Mouse (Mus musculus): Measurements from ENCODE around the gene Lrrc74a.

Gene Lrrc74a

DNA sequence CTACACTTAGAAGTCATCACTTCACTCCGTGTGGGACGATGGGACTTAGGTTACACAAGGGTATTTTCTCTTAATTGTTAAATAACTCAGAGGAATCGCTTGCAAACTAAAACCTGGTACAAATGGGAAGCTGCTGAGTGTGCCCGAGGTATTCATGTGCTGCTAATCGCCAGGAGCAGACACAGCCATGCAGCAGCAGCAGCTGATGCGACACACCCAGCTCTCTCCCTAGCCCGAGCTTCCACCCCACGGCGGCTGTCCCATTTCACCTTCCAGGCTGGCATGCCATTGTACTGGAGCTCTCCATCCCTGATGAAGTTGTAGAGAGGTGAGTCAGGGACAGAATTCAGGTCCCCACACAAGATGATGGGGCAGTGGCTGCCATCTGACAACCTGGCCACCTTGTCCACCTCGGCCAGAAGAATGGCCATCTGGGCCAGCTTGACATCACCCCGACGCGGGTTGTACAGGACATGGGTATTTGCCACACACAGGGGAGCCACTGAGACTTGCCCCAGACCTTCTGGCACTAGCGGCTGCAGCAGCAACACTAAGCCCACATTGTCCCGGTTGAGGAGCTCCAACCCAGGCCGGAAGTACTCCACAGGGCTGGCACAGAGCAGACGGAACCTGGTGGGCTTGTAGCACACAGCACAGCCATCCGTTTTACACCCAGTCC is 14.1 kb upstream of the Lrrc74a start:
- no peak for DNase-seq

DNA sequence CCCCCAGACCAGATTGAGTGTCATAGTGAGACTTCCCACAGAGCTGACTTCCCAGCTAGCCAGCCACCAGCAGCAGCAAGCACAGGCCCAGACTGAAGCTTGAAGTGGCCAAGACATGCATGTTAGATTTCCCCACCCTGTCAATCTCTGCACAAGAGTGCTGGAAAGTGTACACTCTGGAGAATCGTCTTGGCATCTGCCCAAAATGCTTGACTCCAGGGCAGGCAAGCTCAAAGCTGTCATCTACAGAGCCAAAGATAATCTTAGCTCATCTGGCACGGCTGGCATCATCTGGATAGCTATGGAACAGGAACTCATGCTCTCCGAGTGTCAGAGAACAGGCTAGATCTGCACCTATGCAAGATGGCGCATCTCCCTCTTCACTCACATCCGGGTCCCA is 12.7 kb upstream of the Lrrc74a start:
- DNase-seq: no peak

DNA sequence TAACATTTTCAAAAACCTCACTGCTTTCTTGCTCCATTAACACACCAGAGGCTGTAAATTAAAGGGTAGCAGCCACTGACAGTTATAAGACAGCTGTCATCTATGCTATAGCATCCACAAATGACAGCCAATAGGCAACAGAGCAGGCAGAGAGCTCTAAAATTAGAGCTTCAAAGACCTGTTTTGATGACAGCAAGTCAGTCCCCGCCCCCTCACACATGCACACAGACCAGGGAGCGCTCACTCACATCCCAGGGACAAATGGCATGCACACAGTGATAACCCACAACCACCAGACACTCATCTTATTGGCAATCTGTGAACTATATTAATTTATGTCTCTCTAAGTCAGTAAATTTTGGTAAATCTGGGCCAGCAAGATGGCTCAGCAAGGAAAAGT is 9.9 kb upstream of the Lrrc74a start:
- no peak for DNase-seq

DNA sequence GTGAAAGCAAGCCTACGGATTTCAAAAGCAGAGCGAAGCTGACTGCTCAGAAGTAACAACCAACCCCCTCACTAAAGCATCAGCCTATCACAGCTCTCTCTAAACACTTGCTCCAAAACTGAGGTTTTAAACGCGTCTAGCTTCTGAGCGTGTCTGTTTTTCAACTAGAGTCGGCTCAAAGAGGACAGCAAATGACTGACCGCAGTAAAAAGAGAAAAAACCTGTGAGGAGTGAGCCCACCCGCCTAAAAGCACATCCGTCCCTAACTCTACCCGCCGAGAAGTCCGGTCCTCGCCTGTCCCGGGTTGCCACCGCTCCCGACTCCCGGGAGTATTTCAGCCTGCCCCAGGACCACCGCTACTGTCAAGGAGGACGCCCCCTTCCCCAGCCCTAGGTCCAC is 8.5 kb upstream of the Lrrc74a start:
- peak; percentile 8 for DNase-seq

DNA sequence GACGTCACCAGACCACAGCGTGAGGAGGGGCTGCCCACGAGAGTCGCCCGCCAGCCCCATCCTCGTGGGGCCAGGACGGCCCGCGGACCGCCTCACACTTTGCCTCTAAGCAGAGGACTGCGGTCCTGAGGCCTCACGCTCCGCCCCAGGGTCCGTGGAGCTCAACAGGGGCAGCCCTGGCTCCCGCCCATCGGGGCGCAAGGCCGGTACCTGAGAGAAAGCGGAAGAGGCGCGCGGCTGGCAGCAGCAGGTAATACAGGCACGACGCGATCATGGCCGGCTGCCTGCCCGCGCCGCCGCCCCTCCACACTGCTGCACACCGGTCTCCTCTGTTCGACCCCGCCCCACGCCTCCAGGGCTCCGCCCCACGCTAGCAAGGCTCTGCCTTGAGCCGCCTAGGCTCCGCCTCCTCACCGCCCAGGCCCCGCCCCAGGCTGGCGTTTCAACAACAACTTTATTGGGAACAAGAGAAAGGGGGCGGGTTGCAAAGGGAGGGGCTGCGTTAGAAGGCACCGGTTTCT is 8.0 kb upstream of the Lrrc74a start, which contains the start of gene Angel1:
Gene Angel1, minus strand, starts transcription at position 341 of the 521 bp plus-strand sequence.
- DNase-seq: peak; percentile 98

DNA sequence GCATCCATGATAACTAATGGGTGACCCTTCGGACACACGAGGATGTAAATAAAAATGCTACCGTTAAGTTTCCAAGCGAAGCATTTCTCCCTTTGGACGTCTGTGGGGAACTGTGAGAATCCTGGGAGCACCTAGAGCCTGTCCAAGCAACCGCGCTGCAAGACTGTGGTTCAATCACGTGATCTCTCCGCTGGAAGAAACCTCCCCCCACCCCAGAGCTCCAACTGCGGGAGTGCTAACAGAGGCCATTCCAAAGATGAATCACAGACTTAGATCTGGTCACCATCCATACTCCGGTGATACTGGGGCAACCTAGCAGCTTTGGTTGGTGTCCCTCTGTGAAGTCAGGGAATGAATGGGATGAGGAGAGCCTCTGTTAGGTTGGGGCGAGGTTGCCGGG is 26.9 kb downstream of the Lrrc74a start:
- no peak for DNase-seq

DNA sequence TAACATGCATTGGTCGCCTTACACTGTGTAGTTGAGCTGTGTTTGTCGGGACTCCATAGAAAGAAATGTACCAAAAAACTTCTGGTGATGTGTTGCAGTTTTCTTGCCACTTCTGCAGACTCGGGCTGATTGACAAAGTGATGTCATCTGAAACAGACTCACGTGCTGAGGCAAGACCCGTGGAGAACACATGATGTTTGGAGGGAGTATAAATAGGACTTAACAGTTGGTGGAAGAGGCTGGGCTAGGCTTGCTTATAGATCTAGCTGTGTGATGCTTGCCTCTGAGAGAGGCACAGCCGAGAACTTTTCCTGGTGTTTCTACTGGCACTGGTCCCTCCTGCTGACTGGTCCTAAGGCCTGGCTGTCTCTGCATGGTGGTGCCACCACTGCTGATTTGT is 29.9 kb downstream of the Lrrc74a start:
- no peak for DNase-seq

DNA sequence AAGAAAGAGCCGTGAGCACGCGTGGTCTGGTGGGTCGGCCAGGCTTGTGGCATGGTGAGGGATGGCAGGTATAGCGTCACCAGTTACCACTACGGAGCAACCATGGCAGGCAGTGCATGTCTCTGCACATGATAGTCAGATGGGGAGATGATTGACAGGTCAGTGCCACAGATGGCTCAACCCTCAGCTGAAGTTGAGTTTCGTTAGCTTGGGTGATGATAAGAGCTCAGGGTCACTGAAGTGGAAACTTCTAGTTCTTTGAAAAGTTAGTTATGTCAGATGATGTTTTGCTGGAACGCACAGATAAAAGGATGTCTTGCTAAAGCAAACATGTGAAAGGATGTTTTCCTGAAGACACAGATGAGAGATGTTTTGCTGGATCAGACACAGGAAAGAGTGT is 32.3 kb downstream of the Lrrc74a start:
- no peak for DNase-seq

DNA sequence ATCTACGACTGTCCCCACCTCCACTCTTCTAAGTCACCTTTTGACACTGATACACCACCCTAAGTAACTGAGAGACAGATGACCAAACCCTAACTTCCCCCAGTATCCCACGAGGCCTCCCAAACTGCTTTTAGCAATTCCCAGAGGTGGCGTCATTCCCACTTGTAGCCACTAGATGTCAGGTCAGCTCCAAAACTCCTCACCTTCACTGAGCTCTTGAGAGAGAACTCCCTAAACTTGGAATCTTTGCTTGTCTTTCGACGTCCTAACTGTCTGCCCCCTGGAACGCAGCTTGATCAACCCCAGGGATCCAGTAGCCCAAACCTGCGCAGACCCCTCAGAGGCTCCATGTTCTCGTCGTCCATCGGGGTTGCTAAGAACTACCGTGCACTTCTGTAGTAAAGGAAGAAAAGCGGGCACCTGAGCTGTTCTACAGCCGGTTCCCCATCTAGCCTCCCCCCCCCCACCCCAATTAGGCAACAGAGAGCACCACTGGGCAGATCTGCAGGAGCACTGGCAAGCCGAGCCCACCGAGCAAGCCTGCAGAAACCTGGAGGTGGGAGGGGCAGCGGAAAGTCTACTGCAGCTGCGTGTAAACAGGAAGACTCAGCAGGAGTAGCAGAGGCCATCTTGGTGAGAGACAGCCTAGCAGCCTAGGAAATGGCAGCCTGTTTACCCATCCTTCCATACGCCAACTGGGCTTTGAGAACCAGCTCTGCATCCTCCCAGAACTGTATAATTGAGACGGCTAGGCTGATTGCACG is 33.9 kb downstream of the Lrrc74a start:
- peak; percentile 77 for DNase-seq

DNA sequence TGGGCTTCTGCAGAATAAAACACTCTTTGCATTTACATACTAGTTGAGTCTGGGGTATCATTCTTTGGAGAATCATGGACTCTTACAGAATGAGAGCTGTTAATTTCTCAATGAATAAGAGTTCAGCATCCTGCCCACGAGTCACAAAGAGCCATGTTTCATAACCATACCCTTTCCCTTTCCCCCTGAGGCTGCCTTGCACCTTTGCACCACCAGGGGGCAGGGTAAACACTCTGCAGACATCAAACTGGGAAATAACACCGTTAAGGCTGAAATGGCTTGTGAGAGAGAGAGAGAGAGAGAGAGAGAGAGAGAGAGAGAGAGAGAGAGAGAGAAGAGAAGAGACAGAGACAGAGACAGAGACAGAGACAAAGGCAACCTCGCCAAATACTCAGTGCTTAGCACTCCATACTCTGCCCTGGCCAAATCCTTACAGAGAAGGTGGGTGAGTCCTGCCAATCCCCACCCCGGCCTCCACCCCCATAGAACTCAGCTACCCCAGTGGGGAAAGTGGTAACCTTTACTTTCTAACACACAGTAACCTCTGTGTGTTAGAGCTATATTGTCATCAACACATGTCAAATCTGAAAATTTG is 34.9 kb downstream of the Lrrc74a start:
- peak; percentile 93 for DNase-seq

DNA sequence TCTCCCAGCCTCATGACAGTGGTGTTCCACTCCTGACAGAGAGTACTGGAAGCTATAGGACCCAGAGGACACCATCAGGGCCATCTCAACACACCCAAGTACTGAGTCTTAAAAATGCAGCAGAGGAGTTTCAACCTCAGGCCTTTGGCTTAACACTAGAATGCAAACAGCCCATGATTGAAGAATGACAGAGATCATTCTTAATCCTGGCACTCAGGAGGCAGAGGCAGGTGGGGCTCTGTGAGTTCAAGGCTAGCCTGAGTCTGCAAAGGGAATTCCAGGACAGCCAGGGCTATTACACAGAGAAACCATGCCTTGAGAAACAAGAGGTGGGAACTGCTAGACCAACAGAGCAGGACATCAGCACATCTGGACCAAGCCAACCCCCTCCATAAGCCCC is 35.6 kb downstream of the Lrrc74a start:
- no peak for DNase-seq

DNA sequence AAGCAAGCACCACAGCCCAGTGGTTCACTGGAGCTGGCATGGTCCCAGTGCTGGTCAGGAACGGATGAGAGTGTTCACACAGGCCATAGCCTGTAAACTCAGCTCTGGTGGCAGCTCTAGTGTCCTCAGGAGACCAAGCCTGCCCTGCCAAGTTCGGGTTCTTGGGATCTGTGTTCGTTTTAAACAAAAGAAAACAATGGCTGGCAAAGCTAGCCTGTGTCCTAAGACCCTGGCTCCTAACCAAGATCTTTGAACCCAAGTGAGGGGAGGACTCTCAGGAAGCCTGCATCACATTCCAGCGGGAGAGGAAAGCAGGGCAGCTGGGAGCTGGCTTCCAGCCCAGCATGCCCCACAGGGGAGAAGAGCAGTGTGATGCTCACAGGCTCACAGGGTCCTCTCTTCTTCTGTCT is 36.1 kb downstream of the Lrrc74a start:
- DNase-seq: peak; percentile 94

DNA sequence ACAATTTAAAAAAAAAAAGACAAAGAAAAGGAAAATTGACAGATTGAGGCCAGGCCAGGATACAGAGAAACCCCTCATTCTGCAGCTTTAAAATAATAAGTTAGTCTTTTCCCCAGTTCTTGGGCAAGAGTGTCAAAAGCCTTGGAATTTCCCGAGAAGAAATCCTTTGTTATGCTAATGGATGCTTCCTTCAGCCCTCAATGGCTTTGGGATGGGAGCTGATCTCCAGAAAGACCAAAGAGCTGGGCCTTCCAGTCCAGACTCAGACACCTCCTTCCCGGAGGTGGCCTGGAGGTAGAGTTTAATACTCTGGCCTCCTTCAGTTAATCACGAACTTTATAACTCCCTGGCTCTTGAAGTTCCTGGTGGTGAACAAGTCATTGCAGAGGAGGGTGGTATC is 36.8 kb downstream of the Lrrc74a start:
- DNase-seq: no peak

DNA sequence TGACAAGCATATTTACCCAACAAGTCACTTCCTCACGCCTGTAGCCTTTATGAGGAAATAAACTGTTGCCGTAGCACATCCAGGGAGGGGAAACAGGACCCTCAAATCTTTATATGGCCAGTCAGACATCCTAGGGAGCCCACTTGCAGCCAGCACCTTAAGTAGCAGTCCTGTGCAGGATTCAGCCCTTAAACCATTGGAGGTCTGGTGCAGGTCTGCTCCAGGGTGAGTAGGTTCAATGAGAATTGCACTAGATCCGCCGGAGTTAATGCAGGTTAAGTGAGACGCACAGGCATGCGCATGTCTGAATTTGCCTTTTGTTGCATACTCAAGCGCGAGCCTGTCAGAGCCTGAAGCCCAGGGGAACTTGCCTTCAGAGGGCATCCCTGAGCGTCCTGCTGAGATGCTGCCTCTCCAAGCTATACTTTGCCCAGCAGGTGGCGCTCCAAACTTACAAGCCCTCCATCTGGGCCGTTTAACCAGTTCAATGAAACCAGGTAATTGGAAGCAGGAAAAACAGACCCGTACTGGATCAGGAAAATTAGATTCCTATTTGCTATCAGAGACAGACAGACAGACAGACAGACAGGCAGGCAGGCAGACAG is 37.8 kb downstream of the Lrrc74a start:
- DNase-seq: peak; percentile 97

DNA sequence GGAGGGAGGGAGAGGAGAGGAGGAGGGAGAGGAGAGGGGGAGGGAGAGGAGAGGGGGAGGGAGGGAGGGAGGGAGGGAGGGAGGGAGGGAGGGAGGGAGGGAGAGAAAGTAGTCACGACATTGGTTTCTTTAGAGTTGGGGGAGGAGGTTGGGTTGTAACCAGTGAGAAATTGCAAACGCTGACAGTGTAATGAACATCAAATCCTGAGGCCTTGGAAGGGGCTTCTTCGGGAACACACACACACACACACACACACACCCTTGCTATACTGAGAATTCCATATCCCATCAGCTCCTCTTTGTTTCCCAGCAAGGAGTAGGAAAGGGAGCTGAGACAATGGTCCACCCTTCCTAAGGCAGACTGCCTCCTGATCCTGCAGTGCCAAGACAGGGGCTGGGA is 38.4 kb downstream of the Lrrc74a start:
- DNase-seq: no peak

DNA sequence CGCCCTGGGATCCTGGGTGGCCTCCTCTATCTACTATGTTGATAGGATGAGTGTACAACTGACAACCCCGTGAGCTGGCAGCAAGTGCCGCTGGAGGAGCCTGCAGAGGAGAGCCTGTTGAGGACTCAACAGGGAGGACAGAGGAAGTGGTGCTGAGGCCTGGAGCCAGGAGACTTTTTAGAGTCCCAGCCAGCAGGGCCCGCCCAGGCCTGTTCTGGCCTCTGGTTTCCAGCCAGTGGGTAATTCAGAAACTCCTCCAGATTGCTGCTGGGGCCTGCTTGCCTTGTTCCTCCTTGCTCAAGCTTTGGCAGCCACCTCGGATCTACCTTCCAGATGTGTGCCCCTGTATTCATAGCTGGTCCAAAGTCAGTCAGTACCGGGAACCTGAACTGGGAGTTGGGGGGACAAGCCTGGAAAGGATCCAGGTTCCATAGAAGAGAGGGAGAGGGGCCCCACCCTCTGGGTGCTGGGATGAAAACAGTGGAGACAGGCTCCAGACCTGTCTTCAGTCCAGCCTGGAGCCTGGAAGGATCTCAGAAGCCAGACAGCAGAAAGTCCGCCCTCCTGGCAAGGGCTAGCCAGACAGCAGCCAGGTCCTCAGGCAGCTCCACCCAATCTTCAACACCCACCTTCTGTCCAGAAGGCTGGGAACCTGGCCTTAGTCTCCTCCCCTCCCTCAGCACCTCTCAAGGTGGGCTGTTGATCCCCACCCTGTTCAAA is 41.6 kb downstream of the Lrrc74a start:
- peak; percentile 81 for DNase-seq

DNA sequence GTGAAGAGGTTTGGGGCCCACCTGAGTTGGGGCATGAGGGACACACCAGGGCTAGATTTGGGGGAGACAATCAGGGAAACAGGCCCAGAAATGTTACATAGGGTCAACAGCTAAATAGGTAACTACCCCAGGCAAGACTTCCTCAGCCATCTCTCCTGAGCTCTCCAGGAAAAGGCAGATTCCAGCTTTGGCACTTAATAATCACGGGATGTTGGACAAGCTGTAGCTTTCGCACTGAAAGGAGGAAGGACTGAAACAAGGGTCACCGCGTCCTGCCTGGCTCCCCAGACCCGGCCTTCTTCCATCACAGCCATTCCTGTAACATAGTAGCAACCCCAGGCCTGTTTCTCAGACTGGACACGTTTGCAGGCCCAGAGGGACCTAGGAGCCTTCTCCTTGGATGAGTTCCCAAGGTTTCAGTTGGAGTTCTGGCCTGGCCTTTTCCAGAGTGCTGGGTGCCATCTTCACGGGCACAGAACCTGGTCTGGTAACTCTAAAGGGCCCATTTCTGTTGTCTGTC is 42.2 kb downstream of the Lrrc74a start:
- DNase-seq: no peak

DNA sequence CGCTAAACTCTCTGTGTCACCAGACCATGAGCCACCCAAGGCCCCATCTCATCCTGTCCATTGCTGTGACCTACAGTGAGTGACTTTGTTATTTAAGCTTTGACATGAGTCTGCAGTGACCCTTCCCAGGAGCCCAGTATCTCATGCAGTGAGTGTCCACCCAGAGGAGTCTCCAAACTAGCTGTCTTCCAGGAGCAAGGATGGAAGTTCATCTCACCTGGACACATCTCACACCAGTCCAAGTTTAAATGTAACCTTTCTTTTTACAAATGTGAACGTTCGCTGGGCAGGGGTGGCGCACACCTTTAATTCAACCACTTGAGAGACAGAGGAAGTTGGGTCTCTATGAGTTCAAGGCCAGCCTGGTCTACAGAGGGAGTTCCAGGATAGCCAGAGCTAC is 44.4 kb downstream of the Lrrc74a start:
- no peak for DNase-seq

DNA sequence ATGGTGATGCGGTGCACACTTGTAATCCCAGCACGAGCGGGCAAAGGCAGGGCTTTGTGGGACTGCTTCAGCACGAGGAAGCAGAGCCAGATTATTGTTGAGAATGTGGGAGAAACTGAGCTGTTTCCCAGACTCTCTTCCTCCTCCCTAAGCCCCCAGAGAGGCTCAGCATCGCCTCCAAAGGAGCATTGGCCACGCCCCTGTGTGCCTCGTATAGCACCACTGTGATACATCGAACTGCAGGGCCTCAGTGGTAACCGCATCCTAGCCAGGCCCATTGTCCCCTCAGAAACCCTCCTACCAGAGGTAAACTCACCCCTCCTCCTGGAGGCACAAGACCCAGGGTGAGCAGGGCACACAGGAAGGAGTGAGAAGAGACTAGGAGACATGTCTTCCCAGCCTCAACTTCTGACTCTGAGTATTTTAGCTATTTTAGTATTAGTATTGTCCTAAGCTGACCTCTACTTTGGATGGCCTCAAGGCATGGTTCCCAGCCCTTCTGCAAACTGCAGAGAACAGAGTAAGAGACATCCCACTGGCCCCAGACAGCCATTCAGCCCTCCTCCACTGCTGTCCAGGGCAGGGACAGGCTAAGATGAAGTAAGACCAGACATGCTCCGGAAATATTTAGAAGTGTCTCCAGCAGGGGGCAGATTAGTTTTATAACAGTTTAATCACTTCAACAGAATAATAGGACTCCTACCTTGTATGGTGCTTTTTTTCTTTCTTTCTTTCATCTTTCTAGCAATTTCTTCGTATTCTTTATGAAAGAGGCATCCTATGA is 45.2 kb downstream of the Lrrc74a start:
- peak; percentile 88 for DNase-seq

DNA sequence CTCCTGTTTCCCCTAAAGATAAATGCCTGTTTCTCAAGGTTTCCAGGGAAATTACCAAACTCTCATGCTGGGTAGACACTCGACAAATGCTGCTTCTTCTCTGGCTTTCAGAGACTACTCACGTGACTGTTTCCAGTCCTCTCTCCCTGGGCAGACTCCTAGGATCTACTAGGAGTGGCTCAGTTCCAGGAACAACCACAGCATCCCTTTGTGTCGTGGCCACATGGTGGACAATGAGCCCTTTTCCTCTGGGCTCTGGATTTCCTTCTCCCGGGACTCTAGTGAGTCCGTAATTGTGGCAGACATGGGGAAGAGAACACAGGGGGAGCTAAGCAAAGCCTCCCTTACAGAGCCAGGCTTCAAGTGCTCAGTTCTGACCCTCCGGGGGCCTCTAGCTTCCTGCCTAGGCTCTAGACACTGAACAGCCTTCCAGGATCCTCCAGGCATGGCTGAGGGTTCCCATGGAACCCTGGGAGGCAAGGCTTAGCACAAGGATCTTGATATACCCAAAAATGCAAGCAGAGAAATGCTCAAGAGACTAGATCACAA is 47.6 kb downstream of the Lrrc74a start:
- peak; percentile 63 for DNase-seq
